Mouse (Mus musculus): ENCODE results near the gene Lsm2. TPM values are rescaled to one million over a fixed set of nuclear protein-coding genes. Genes with fewer than 3 reads are reported as not detected.

Gene Lsm2
- polyA plus RNA-seq, 1 experiment from 2014 or later: 211 TPM

- Histone ChIP-seq H3K27me3 (ENCODE audit: control insufficient read depth, insufficient read depth, low read length) (no peaks in the 10 kb centered on the region), H3K9ac (ENCODE audit: low read length) (no peak overlapping the region), H3K36me3 (ENCODE audit: control insufficient read depth, insufficient read depth, low read length) (no peaks in the 10 kb centered on the region), H3K27ac (ENCODE audit: low read depth, low read length) (no peak overlapping the region), H3K9me3 (ENCODE audit: control insufficient read depth, low read length) (no peaks in the 10 kb centered on the region), H3K4me3 (ENCODE audit: low read depth, low read length) (no peak overlapping the region), H3K4me2 (ENCODE audit: low read depth) (no peak overlapping the region), H3K4me1 (ENCODE audit: control insufficient read depth, insufficient read depth, low read length) (peaks cover 2% of the 10 kb centered on the region; the same call in 1 of the 2 replicates)
- ATAC-seq (ENCODE audit: insufficient read depth, low FRiP score, low TSS enrichment) (no peak), DNase-seq (ENCODE audit: low spot score) (no peak)
- WGBS: 66% methylated on average over 6 of the region's 10 CpGs
These were observed 43.2 kb downstream of the Lsm2 start for GRCm38 (mm10) chr17:35024691-35025488.

GRCm38 (mm10) chr17:35026206-35026605 lies 44.5 kb downstream of the Lsm2 start:
- H3K4me1 ChIP-seq (ENCODE audit: control insufficient read depth, insufficient read depth, low read length): peaks cover 2% of the 10 kb centered on the region; the same call in 1 of the 2 replicates

GRCm38 (mm10) chr17:35027277-35028068 lies 45.8 kb downstream of the Lsm2 start, which contains the start of gene Sapcd1:
Gene Sapcd1, minus strand, starts transcription at chr17:35028016.
- H3K4me3 ChIP-seq (ENCODE audit: low read depth, low read length): no peak within 1 kb of the TSS
- ATAC-seq (ENCODE audit: insufficient read depth, low FRiP score, low TSS enrichment): peak; percentile 56; the same call in 1 of the 2 replicates
- H3K27ac ChIP-seq (ENCODE audit: low read depth, low read length): peak within 1 kb of the TSS; percentile 53
- H3K36me3 ChIP-seq (ENCODE audit: control insufficient read depth, insufficient read depth, low read length): no peaks in the 10 kb centered on the region
- no peaks in the 10 kb centered on the region for H3K9me3 ChIP-seq (ENCODE audit: control insufficient read depth, low read length)
- DNase-seq (ENCODE audit: low spot score): peak; percentile 41
- H3K4me1 ChIP-seq (ENCODE audit: control insufficient read depth, insufficient read depth, low read length): peaks cover 2% of the 10 kb centered on the region; the same call in 1 of the 2 replicates
- H3K9ac ChIP-seq (ENCODE audit: low read length): peak within 1 kb of the TSS; percentile 50
- H3K27me3 ChIP-seq (ENCODE audit: control insufficient read depth, insufficient read depth, low read length): no peaks in the 10 kb centered on the region
- peak within 1 kb of the TSS; percentile 20; the same call in 1 of the 2 replicates for H3K4me2 ChIP-seq (ENCODE audit: low read depth)
- WGBS: 24% methylated on average over 13 of the region's 13 CpGs

More at GRCm38 (mm10) chr17:35026206-35026605, 44.5 kb downstream of the Lsm2 start:
- H3K9me3 ChIP-seq (ENCODE audit: control insufficient read depth, low read length): no peaks in the 10 kb centered on the region
- H3K4me2 ChIP-seq (ENCODE audit: low read depth): no peak overlapping the region
- WGBS: 87% methylated on average over 5 of the region's 5 CpGs
- H3K4me3 ChIP-seq (ENCODE audit: low read depth, low read length): no peak overlapping the region
- H3K27me3 ChIP-seq (ENCODE audit: control insufficient read depth, insufficient read depth, low read length): no peaks in the 10 kb centered on the region
- no peak for ATAC-seq (ENCODE audit: insufficient read depth, low FRiP score, low TSS enrichment)
- no peak overlapping the region for H3K9ac ChIP-seq (ENCODE audit: low read length)
- H3K36me3 ChIP-seq (ENCODE audit: control insufficient read depth, insufficient read depth, low read length): no peaks in the 10 kb centered on the region
- DNase-seq (ENCODE audit: low spot score): no peak
- no peak overlapping the region for H3K27ac ChIP-seq (ENCODE audit: low read depth, low read length)

- Histone ChIP-seq H3K4me2 (ENCODE audit: low read depth) (no peak overlapping the region), H3K36me3 (ENCODE audit: control insufficient read depth, insufficient read depth, low read length) (no peaks in the 10 kb centered on the region), H3K4me1 (ENCODE audit: control insufficient read depth, insufficient read depth, low read length) (peaks cover 2% of the 10 kb centered on the region; the same call in 1 of the 2 replicates), H3K27ac (ENCODE audit: low read depth, low read length) (no peak overlapping the region), H3K9me3 (ENCODE audit: control insufficient read depth, low read length) (no peaks in the 10 kb centered on the region), H3K9ac (ENCODE audit: low read length) (no peak overlapping the region), H3K4me3 (ENCODE audit: low read depth, low read length) (no peak overlapping the region), H3K27me3 (ENCODE audit: control insufficient read depth, insufficient read depth, low read length) (no peaks in the 10 kb centered on the region)
- DNase-seq (ENCODE audit: low spot score) (no peak), ATAC-seq (ENCODE audit: insufficient read depth, low FRiP score, low TSS enrichment) (no peak)
- WGBS: 90% methylated on average over 2 of the region's 2 CpGs
These were observed 46.7 kb downstream of the Lsm2 start for GRCm38 (mm10) chr17:35028315-35028714.

GRCm38 (mm10) chr17:35029691-35030532 lies 48.2 kb downstream of the Lsm2 start:
- no peak for ATAC-seq (ENCODE audit: insufficient read depth, low FRiP score, low TSS enrichment)
- H3K9me3 ChIP-seq (ENCODE audit: control insufficient read depth, low read length): no peaks in the 10 kb centered on the region
- DNase-seq (ENCODE audit: low spot score): peak; percentile 52
- no peaks in the 10 kb centered on the region for H3K27me3 ChIP-seq (ENCODE audit: control insufficient read depth, insufficient read depth, low read length)
- H3K9ac ChIP-seq (ENCODE audit: low read length): peak overlapping the region; percentile 7
- H3K4me2 ChIP-seq (ENCODE audit: low read depth): peak overlapping the region; percentile 26
- no peak overlapping the region for H3K27ac ChIP-seq (ENCODE audit: low read depth, low read length)
- H3K36me3 ChIP-seq (ENCODE audit: control insufficient read depth, insufficient read depth, low read length): no peaks in the 10 kb centered on the region
- peak overlapping the region; percentile 8; the same call in 1 of the 2 replicates for H3K4me3 ChIP-seq (ENCODE audit: low read depth, low read length)
- peaks cover 2% of the 10 kb centered on the region; the same call in 1 of the 2 replicates for H3K4me1 ChIP-seq (ENCODE audit: control insufficient read depth, insufficient read depth, low read length)
- WGBS: 31% methylated on average over 19 of the region's 19 CpGs

- Histone ChIP-seq H3K36me3 (ENCODE audit: control insufficient read depth, insufficient read depth, low read length) (no peaks in the 10 kb centered on the region), H3K4me2 (ENCODE audit: low read depth) (no peak overlapping the region), H3K4me1 (ENCODE audit: control insufficient read depth, insufficient read depth, low read length) (peaks cover 2% of the 10 kb centered on the region; the same call in 1 of the 2 replicates), H3K27me3 (ENCODE audit: control insufficient read depth, insufficient read depth, low read length) (no peaks in the 10 kb centered on the region), H3K4me3 (ENCODE audit: low read depth, low read length) (no peak overlapping the region), H3K9me3 (ENCODE audit: control insufficient read depth, low read length) (no peaks in the 10 kb centered on the region), H3K27ac (ENCODE audit: low read depth, low read length) (no peak overlapping the region), H3K9ac (ENCODE audit: low read length) (no peak overlapping the region)
- no peak for ATAC-seq (ENCODE audit: insufficient read depth, low FRiP score, low TSS enrichment)
- DNase-seq (ENCODE audit: low spot score): no peak
- WGBS: 87% methylated on average over 11 of the region's 11 CpGs
These were observed 49.6 kb downstream of the Lsm2 start for GRCm38 (mm10) chr17:35031272-35031671.

DNA sequence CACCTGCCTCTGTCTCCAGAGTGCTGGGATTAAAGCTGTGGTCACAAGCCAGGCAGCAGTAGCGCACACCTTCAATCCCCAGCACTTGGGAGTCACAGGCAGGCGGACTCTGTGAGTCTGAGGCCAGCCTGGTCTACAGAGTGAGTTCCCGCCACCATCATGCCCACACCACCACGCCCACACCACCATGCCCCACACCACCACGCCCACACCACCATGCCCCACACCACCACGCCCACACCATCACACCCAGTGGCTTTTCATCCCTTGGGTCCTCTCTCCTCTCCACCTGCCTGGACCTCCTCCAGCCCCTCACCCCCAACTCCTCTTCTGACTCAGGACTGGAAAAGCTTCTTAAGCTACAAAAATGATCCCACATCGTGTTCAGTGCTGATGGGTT lies 50.2 kb downstream of the Lsm2 start:
- H3K4me3 ChIP-seq (ENCODE audit: low read depth, low read length): no peak overlapping the region
- 84% methylated on average over 7 of the region's 7 CpGs for WGBS
- ATAC-seq (ENCODE audit: insufficient read depth, low FRiP score, low TSS enrichment): no peak
- H3K9me3 ChIP-seq (ENCODE audit: control insufficient read depth, low read length): no peaks in the 10 kb centered on the region
- H3K9ac ChIP-seq (ENCODE audit: low read length): no peak overlapping the region
- no peak for DNase-seq (ENCODE audit: low spot score)
- H3K27me3 ChIP-seq (ENCODE audit: control insufficient read depth, insufficient read depth, low read length): no peaks in the 10 kb centered on the region
- H3K4me1 ChIP-seq (ENCODE audit: control insufficient read depth, insufficient read depth, low read length): peaks cover 2% of the 10 kb centered on the region; the same call in 1 of the 2 replicates
- no peak overlapping the region for H3K27ac ChIP-seq (ENCODE audit: low read depth, low read length)
- H3K36me3 ChIP-seq (ENCODE audit: control insufficient read depth, insufficient read depth, low read length): no peaks in the 10 kb centered on the region
- H3K4me2 ChIP-seq (ENCODE audit: low read depth): no peak overlapping the region

- DNase-seq (ENCODE audit: low spot score) (no peak), ATAC-seq (ENCODE audit: insufficient read depth, low FRiP score, low TSS enrichment) (no peak)
- Histone ChIP-seq H3K9ac (ENCODE audit: low read length) (no peak overlapping the region), H3K36me3 (ENCODE audit: control insufficient read depth, insufficient read depth, low read length) (no peaks in the 10 kb centered on the region), H3K4me3 (ENCODE audit: low read depth, low read length) (no peak overlapping the region), H3K9me3 (ENCODE audit: control insufficient read depth, low read length) (no peaks in the 10 kb centered on the region), H3K4me2 (ENCODE audit: low read depth) (no peak overlapping the region), H3K4me1 (ENCODE audit: control insufficient read depth, insufficient read depth, low read length) (peaks cover 2% of the 10 kb centered on the region; the same call in 1 of the 2 replicates), H3K27ac (ENCODE audit: low read depth, low read length) (no peak overlapping the region), H3K27me3 (ENCODE audit: control insufficient read depth, insufficient read depth, low read length) (no peaks in the 10 kb centered on the region)
- 72% methylated on average over 8 of the region's 8 CpGs for WGBS
These were observed 50.7 kb downstream of the Lsm2 start for GRCm38 (mm10) chr17:35032323-35032870.

All from neural tube, embryonic 11.5 days (tissue).